Mouse (Mus musculus) spleen, adult 18-20 months (tissue): ENCODE results near the gene 4930507D05Rik.
"Not testable (repeated sequence)": the region's sequence is repeated elsewhere in the genome, so short reads cannot be mapped to it uniquely, and the experiment has no call there.

Experiments used
- DNase-seq, 2 experiments: peaks; one replicate each; pipeline ENCODE4 v3.0.0; 2022; ENCODE audit warnings: mixed read lengths in 2 of 2

The 4930507D05Rik gene

DNA sequence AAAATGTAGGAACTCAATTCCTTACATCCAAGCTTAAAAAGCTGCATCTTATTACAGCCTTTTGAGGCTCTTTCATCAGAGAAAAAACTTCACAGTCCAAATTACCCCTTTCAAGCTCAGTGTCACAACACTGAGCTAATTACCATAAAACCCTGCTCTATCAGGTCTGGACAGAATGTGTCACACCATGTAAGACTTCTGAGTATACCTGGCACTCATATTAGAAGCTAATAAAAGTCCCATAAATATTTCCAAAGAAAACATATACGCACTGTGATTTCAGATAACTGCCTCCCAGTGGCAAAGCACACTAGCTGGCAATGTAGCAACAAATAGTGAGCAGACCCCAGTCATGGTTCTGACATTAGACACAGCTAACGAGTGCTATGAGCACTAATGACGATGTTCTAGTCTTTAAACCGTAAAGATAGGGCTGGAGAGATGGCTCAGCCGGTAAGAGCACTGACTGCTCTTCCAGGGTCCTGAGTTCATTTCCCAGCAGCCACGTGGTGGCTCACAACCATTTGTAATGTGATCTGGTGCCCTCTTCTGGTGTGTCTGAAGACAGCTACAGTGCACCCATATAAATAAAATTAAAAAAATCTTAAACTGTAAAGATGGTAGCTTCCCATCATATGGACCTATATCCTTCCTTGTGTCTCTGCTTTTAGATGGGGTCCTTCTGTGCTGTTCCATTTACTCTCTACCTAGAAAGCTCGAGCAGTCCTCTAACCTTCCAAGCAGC lies 32.0 kb downstream of the 4930507D05Rik start:
- no peak for DNase-seq

DNA sequence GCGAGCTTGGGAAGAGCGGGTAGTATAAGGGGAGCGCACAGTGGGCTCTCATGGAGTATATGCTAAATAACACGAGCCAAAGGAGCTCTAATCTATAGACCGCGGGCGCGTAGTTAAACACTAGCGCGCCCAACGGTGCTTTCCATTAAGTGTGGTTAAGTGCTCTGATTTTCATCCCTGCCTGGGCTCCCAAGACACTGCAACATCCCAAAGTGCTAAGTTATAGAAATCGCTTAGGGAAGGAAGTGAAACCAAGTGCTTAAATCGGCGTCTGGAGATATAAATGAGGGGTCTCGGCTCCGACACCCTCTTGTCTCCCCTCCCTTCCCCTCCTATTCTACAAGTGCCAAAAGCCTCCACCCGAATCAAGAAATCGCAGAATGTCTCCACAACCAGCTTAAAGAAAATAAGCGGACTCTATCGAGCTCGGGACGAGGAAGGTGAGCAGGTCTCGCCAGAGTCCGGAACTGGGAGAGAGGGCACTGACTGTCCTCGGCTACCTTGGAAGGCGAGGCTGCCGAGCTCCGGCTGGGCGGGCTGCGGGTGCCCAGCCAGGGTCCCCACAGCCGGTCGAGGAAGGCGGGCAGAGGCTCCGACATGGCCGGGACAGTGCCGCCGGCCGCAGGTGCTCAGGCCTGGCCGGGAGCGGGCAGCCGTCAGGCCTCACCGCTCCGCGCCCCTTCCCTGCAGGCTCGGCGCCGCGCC lies 36.7 kb downstream of the 4930507D05Rik start:
- DNase-seq, result no peak

DNA sequence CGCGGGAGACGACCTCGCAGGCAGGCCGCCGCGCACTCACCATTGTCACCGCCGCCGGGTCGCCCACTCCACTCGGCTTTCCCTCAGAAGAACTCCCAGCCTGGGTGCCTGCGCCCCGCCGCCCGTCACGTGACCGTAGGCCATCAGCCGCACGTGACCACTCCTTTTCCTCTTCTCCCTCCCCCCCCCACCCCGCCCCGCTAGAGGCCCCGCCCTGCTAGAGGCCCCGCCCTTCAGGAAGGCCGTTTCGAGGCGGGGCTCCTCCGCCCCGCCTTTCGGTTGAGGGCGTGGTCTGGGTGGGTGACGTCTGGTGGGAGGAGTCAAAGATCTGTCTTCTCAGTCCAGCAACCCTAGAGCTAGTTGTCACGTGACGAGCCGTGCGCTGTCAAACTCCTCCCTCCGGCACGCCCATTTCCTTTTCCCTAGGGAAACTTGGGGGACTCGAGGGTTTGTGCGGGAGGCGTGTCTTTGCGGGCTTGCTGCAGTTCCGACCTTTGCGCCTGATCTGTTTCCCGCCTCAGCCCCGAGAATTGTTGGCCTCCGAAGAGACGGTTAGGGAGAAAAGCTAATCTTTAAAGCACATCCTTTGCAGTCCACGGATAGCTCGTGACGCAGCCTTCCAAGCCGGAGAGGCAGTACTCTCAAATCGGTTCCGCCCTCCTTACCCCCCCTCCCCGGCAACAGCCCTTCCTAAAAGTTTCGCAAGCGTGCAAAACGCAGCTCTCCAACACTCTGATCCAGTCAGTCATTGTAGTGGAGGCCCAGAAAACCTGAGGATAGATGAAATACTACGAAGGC lies 37.5 kb downstream of the 4930507D05Rik start, which contains the start of gene Vps26a:
Vps26a (minus strand) TSS at position 188 of the 798 bp plus-strand sequence.
- DNase-seq, result peak; percentile 99

GRCm38 (mm10) chr10:62488266-62488665 lies 39.0 kb downstream of the 4930507D05Rik start:
- DNase-seq, result no peak

- not testable (repeated sequence) for DNase-seq
These were observed 42.4 kb downstream of the 4930507D05Rik start for GRCm38 (mm10) chr10:62491681-62492080.

DNA sequence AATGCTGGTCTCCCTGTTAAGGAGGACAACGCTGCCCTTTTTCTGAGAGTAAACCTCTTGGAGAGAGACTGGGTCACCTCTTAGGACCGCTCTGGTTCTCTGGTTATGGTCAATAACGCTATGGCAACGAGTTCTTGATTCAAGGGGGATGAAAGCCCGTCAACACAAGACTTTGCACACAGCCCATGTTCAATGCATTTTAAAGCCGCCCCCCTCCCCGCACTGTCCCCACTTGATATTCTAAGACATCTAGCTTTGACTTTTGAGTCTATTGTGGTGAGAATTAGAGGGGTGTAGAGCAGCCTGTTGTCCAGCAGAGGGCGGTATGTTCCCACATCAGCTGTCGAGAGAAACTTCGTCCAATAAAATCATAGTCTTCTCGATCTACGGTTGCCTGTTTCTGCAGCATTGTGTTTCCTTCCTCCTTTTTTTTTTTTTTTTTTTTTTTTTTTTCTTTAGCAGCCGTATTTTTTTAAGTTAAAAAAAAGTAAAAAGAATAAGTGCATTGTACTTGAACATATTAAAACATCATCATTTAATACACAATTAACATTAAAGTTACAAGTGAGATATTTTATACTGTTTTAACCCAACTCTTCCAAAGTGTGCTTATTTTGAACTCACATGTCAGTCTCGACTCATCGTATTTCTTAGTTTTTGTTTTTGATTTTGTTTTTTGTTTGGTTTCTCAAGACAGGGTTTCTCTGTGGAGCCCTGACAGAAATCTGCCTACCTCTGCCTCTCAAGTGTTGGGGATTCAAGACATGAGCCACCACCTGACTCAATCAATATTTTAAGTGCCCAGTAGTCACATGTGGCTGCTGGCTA lies 51.0 kb downstream of the 4930507D05Rik start:
- DNase-seq, result peak; percentile 48 to 61
